Mouse (Mus musculus) ES-CJ7 (cell line): ENCODE measurements at regions not wholly inside any gene's neighbourhood (a gene's known extent, or its start where the extent isn't known, plus 50 kb on each side); places are given as distances from the start of the nearest gene placed in this dataset.

ENCODE experiments used
- DNase-seq: peaks from one replicate; pipeline ENCODE4 v3.0.0; 2011; ENCODE audit warnings: low read depth, low spot score

GRCm38 (mm10) chr6:147822215-147822614 lies 224.8 kb upstream of the Far2 start:
- DNase-seq = no peak

DNA sequence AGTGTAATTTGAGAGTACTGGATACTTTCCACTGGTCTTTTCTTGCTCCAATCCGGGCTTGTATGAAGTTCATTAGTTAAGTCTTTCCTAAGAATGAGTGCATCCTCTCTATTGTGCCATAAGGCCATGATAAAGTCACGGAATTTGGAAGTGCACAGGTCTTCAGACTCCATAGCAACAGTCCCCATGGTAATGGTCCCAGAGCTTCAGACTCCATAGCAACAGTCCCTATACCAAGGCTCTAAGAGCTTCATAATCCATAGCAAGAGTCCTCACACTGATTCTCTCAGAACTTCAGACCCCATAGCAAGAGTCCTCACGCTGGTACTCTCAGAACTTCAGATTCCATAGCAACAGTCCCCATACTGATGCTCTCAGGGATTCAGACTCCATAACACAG lies 214.5 kb upstream of the Far2 start:
- DNase-seq = no peak

GRCm38 (mm10) chr6:147833501-147833900 lies 213.6 kb upstream of the Far2 start:
- no peak for DNase-seq

DNA sequence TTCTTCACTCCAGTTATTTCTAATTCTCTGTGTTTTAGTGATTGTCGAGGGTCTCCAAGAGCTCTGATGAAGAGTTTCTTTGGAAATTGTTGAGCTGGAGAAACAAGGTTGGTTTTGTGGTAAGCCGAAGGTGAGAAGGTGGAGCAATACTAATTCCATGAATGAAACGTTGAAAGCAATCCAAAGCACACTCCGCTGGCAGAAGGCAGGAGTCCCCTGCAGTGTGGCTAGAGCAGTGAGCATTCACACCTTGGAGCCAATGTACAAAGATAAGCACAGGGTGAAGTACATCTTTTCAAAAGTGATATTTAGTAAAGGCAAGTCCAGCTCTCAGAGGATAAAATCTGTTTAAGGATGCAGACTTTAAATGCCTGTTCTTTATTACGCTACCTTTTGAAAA lies 208.2 kb upstream of the Far2 start:
- no peak for DNase-seq

DNA sequence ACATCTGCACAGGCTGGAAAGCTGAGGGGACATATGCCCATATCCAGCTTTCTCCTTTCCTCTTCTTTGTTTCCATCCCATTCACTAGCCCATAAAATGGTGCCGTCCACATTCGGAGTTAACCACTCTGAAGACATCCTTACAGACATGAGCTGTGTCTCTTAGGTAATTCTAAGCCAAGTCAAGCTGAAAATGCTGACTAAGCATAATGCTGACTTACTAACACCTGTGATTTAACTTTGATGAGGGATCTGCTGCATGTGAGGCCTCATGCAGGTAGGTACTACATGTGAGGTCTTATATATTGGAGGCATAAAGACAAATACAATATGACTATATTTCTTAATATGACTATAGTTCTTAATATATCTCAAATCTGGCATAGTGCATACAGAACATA lies 197.1 kb upstream of the Far2 start:
- no peak for DNase-seq

DNA sequence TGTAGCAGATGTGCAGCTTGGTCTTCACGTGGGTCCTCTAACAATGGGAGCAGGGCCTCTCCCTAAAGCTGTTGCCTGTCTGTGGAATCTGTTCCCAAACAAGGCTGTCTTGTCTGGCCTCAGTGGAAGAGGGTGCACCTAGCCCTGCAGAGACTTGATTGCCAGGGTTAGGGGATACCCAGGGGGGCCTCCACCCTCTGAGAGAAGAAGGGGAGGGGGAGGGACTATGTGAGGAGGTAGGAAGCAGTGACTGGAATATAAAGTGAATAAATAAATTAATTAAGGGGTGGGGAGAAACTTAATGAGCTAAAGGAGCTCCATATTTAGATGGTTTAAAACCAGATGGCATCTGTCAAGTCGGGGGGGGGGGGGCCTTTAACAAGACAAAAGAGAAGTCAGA lies 185.9 kb upstream of the Far2 start:
- no peak for DNase-seq

DNA sequence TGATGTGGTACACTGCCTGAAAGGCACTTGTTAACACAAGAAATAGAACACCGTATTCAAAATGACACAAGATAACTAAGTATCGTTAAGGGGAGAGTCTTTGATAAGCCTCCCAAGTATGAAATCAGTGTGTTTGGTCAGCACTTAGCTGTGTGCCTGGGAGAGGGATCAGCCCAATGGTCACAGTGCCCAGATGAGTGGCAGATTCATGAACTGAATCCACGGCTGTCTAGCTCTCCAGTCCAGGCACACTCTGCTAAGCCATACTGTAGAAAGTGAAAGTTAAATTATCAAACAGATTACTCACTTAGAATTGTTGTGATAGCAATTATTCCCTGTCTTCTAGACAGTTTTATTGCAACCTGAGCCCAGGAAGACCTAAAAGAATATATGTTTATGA lies 176.0 kb upstream of the Far2 start:
- DNase-seq = no peak

GRCm38 (mm10) chr6:147873173-147873572 lies 173.9 kb upstream of the Far2 start:
- no peak for DNase-seq

GRCm38 (mm10) chr6:147878485-147878884 lies 168.6 kb upstream of the Far2 start:
- DNase-seq = no peak

DNA sequence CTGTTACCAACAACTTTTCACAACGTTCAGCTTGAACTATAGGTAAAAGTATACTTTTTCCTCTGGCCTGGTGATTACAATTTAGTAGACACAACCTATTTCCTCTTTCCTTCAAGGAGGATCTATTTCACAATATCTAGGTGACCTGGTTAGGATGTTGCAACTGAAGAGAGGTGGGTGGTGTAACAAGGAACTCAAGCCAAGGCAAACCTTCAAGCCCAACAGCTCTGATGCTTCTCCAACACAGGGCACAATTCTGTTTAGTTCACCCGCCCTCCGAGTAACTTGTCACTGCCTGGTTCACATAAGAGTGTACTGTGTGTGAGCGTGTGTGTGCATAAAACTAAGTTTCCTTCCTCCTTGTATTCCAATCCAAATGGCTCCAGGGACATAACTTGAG lies 161.2 kb upstream of the Far2 start:
- no peak for DNase-seq

GRCm38 (mm10) chr6:147919697-147920096 lies 127.4 kb upstream of the Far2 start:
- no peak for DNase-seq

GRCm38 (mm10) chr6:147921091-147921490 lies 126.0 kb upstream of the Far2 start:
- DNase-seq = no peak

DNA sequence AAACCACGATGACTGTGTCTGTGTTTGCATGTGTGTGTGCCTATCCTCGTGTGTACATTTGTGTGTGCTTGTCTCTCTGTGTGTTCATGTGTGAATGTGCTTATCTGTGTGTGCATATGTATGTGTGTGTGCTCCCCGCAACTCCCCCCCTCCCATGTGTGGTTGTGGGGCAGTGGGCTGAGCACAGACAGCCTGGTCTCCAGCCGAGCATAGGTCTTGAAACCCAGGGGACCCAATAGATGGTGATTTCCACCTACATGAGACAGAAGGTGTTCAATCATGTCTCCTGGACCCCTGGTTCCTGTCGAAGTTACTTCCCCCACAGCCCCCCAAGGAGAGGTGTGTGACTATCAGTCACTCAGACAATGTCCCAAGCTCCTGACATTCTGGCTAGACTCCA lies 124.6 kb upstream of the Far2 start:
- DNase-seq = no peak

DNA sequence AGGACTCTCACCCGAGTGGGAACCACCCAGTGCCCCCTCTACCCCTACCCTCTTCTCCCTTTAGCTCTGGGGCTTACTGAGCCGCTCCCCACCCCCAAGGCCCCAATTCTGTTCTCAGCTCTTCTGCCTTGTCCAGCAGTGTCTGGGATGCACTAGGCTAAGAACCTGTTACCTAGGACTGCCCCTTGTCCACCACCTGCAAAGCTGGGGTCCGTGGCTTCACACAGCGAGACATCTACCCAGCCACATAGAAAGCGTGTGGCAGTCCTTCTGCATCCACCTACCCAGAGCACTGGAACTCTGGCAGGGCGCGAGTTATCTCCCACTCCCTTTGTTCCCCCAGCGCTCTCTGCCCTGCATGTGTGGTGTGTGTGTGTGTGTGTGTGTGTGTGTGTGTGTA lies 123.8 kb upstream of the Far2 start:
- no peak for DNase-seq

GRCm38 (mm10) chr6:147928951-147929350 lies 118.1 kb upstream of the Far2 start:
- DNase-seq = no peak

GRCm38 (mm10) chr6:147944020-147944419 lies 103.0 kb upstream of the Far2 start:
- no peak for DNase-seq

DNA sequence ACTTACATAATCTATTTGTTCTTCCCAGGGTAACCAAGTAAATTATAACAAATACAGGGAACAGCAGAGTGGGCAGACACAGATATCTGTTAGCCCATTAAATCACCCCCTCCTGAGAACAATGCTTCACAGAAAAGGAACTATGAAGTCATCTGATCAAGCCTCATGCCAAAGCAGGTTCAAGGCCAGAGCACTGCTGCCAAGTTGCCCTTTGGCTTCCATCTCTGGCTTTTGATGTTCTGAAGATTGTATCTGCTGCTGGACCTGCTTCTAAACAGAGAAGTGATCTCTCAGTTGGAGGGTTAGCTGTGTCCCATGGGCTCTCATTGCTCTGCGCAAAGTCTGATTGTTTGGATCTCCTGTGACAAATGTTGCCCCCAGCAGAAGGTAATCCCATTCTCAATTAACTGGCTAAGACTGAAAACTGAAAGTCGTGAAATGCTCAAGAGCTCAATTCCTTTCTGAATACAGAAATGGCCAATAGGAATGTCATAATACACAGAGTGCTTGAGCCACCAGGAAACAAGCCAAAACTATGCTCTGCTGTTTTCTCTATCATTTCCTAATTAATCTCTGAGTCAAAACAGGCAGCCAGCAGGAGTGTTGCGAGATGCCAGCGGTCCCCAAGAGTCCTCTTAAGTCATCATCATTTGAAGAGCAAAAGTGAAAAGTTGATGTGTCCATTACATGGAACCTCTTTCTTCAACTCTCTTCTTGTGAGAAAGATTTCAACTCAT lies 102.0 kb upstream of the Far2 start:
- no peak for DNase-seq

- DNase-seq = no peak
Measured at GRCm38 (mm10) chr6:147947997-147948396, 99.1 kb upstream of the Far2 start.

- DNase-seq = no peak
Measured at GRCm38 (mm10) chr6:147951642-147952041, 95.4 kb upstream of the Far2 start.

GRCm38 (mm10) chr6:147953058-147953679 lies 93.9 kb upstream of the Far2 start:
- peak; percentile 19 for DNase-seq

DNA sequence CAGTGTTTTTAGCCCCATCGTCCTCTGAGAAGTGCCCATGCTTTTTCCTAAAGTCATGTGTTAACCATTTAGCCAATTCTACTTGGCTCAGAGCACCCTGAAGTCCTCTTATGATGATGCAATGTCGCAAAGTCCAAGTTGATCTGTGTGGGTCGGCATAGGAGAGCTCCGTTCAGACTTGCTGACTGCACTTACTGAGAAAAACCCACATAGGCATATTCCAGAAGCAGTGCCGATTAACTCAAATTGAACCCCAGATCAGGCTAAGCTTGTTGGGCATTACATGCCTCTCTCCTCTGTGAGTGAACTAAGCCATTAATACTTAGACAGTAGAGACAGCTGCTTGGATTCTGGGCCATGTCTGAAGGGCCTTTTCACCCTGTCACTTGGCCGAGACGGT lies 93.3 kb upstream of the Far2 start:
- DNase-seq = no peak

- DNase-seq = no peak
Measured at GRCm38 (mm10) chr6:147954253-147954652, 92.8 kb upstream of the Far2 start.

- DNase-seq = peak; percentile 30
Measured at GRCm38 (mm10) chr6:147954967-147955830, 91.9 kb upstream of the Far2 start.
